Mouse (Mus musculus) lung, embryonic 15.5 days (tissue): ENCODE data around the gene Ankrd27. TPM values are rescaled to one million over a fixed set of nuclear protein-coding genes. Genes with fewer than 3 reads are reported as not detected.

Source experiments
- ATAC-seq: fragments of 200-750 bp; cut with Nextera tagmentation; 2 replicates; pipeline ENCODE4 v1.8.0; 2017; ENCODE audit warnings: moderate number of reproducible peaks, borderline replicate concordance; ENCODE audit not compliant: low FRiP score, low TSS enrichment; ENCODE audit errors: extremely low read depth
- H3K27ac ChIP-seq: fragments of 300-500 bp; sonication (generic); 2 replicates; pipeline ENCODE4 v1.5.1; 2015; ENCODE audit warnings: moderate library complexity, mild to moderate bottlenecking, inconsistent platforms
- H3K27me3 ChIP-seq: fragments of 300-500 bp; sonication (generic); 2 replicates; pipeline ENCODE4 v1.6.1; 2015; ENCODE audit warnings: inconsistent platforms
- H3K36me3 ChIP-seq: fragments of 300-500 bp; sonication (generic); 2 replicates; pipeline ENCODE4 v1.6.1; 2015; ENCODE audit warnings: inconsistent platforms
- H3K4me1 ChIP-seq: fragments of 300-500 bp; sonication (generic); 2 replicates; pipeline ENCODE4 v1.6.1; 2015; ENCODE audit warnings: inconsistent platforms
- H3K4me2 ChIP-seq: fragments of 300-500 bp; sonication (generic); 2 replicates; pipeline ENCODE4 v1.6.1; 2015; ENCODE audit warnings: inconsistent platforms, mild to moderate bottlenecking, moderate library complexity
- H3K4me3 ChIP-seq: fragments of 300-500 bp; sonication (generic); 2 replicates; pipeline ENCODE4 v1.5.1; 2015; ENCODE audit warnings: mild to moderate bottlenecking, inconsistent platforms
- H3K9ac ChIP-seq: fragments of 300-500 bp; sonication (generic); 2 replicates; pipeline ENCODE4 v1.6.1; 2015; ENCODE audit warnings: inconsistent platforms
- H3K9me3 ChIP-seq: fragments of 300-500 bp; sonication (generic); 2 replicates; pipeline ENCODE4 v1.6.1; 2016; ENCODE audit warnings: inconsistent platforms
- WGBS: fragments of 180-500 bp; shearing (Covaris S2); methylation state at CpG from one replicate; pipeline ENCODE4 v1.1.7; 2015; 5-methylcytosine and 5-hydroxymethylcytosine counted together
- polyA plus RNA-seq: library from polyadenylated mRNA; unstranded; fragments of >200 nt; fragmentation: Nextera tagmentation; extraction: Ambion mirVana; gene quantifications from 2 replicates; pipeline ENCODE4 v1.2.1, GENCODE M21; 2015

The Ankrd27 gene
- 33.8 and 35.9 TPM in 2 replicates for polyA plus RNA-seq

GRCm38 (mm10) chr7:35586055-35586905 is at the start of gene Ankrd27:
TSS of gene Ankrd27 (plus strand) at chr7:35586244.
- H3K9ac ChIP-seq, result peak within 1 kb of the TSS; percentile 80
- peaks cover 22% of the 10 kb centered on the region for H3K4me1 ChIP-seq
- H3K36me3 ChIP-seq, result no peaks in the 10 kb centered on the region
- peak; percentile 98 for ATAC-seq
- H3K9me3 ChIP-seq, result no peaks in the 10 kb centered on the region
- WGBS, result 0% methylated on average over 49 of the region's 49 CpGs
- peaks cover 39% of the 10 kb centered on the region for H3K27me3 ChIP-seq
- H3K4me2 ChIP-seq, result peak within 1 kb of the TSS; percentile 97
- peak within 1 kb of the TSS; percentile 91 for H3K4me3 ChIP-seq
- H3K27ac ChIP-seq, result peak within 1 kb of the TSS; percentile 65

- no peak within 1 kb of the TSS for H3K9ac ChIP-seq
- H3K4me1 ChIP-seq, result no peaks in the 10 kb centered on the region
- H3K27ac ChIP-seq, result no peak within 1 kb of the TSS
- no peaks in the 10 kb centered on the region for H3K9me3 ChIP-seq
- H3K4me2 ChIP-seq, result no peak within 1 kb of the TSS
- no peaks in the 10 kb centered on the region for H3K36me3 ChIP-seq
- no peak within 1 kb of the TSS for H3K4me3 ChIP-seq
- WGBS, result 87% methylated on average over 17 of the region's 17 CpGs
- no peaks in the 10 kb centered on the region for H3K27me3 ChIP-seq
- ATAC-seq, result no peak
These were observed 48.5 kb upstream of the Ankrd27 start, which contains the start of gene Tdrd12 for GRCm38 (mm10) chr7:35537562-35537961. TSS of gene Tdrd12 (minus strand) at chr7:35537745.

GRCm38 (mm10) chr7:35545881-35546280 is 40.2 kb upstream of the Ankrd27 start:
- no peak overlapping the region for H3K4me3 ChIP-seq
- 0 out of 2 replicates have a peak, but pooled peaks have one; percentile 55 for ATAC-seq
- no peaks in the 10 kb centered on the region for H3K9me3 ChIP-seq
- 31% methylated on average over 4 of the region's 4 CpGs for WGBS
- no peak overlapping the region for H3K4me2 ChIP-seq
- H3K27ac ChIP-seq, result no peak overlapping the region
- no peak overlapping the region for H3K9ac ChIP-seq
- H3K36me3 ChIP-seq, result peaks cover 25% of the 10 kb centered on the region
- no peaks in the 10 kb centered on the region for H3K27me3 ChIP-seq
- H3K4me1 ChIP-seq, result no peaks in the 10 kb centered on the region

- Histone ChIP-seq H3K27ac (no peak overlapping the region), H3K4me1 (peaks cover 18% of the 10 kb centered on the region)
- 51% methylated on average over 10 of the region's 10 CpGs for WGBS
These were observed 32.1 kb upstream of the Ankrd27 start for GRCm38 (mm10) chr7:35553751-35554604.

GRCm38 (mm10) chr7:35554605-35555175 is 31.4 kb upstream of the Ankrd27 start:
- Histone ChIP-seq H3K27me3 (no peaks in the 10 kb centered on the region), H3K9ac (peak overlapping the region; percentile 85), H3K27ac (peak overlapping the region; percentile 97), H3K4me2 (peak overlapping the region; percentile 88), H3K4me1 (peaks cover 18% of the 10 kb centered on the region), H3K4me3 (peak overlapping the region; percentile 60), H3K9me3 (no peaks in the 10 kb centered on the region), H3K36me3 (peaks cover 16% of the 10 kb centered on the region)
- 3% methylated on average over 27 of the region's 28 CpGs for WGBS
- ATAC-seq, result no peak; the same call in 1 of the 2 replicates

More at GRCm38 (mm10) chr7:35553751-35554604, 32.1 kb upstream of the Ankrd27 start:
- Histone ChIP-seq H3K27me3 (no peaks in the 10 kb centered on the region), H3K4me3 (peak overlapping the region; percentile 60), H3K9me3 (no peaks in the 10 kb centered on the region), H3K36me3 (peaks cover 17% of the 10 kb centered on the region), H3K4me2 (peak overlapping the region; percentile 88), H3K9ac (peak overlapping the region; percentile 85; the same call in 1 of the 2 replicates)
- no peak for ATAC-seq

- Histone ChIP-seq H3K4me1 (peaks cover 18% of the 10 kb centered on the region), H3K9ac (peak overlapping the region; percentile 85), H3K27me3 (no peaks in the 10 kb centered on the region), H3K9me3 (no peaks in the 10 kb centered on the region), H3K27ac (peak overlapping the region; percentile 97), H3K36me3 (peaks cover 8% of the 10 kb centered on the region), H3K4me3 (peak overlapping the region; percentile 60), H3K4me2 (peak overlapping the region; percentile 88)
- WGBS, result under 1% methylated on average over 91 of the region's 93 CpGs
- peak; percentile 93 for ATAC-seq
These were observed 30.5 kb upstream of the Ankrd27 start for GRCm38 (mm10) chr7:35555224-35556204.

- Histone ChIP-seq H3K4me1 (peaks cover 18% of the 10 kb centered on the region), H3K27ac (peak within 1 kb of the TSS; percentile 97), H3K4me3 (peak within 1 kb of the TSS; percentile 60), H3K9ac (peak within 1 kb of the TSS; percentile 85), H3K27me3 (no peaks in the 10 kb centered on the region), H3K36me3 (peaks cover under 1% of the 10 kb centered on the region; the same call in 1 of the 2 replicates), H3K4me2 (peak within 1 kb of the TSS; percentile 88), H3K9me3 (no peaks in the 10 kb centered on the region)
- WGBS, result 54% methylated on average over 4 of the region's 4 CpGs
- ATAC-seq, result no peak
These were observed 29.8 kb upstream of the Ankrd27 start, which contains the start of gene Nudt19 for GRCm38 (mm10) chr7:35556205-35556603. TSS of gene Nudt19 (minus strand) at chr7:35556304.

- Histone ChIP-seq H3K27ac (no peak overlapping the region), H3K4me3 (no peak overlapping the region), H3K4me2 (no peak overlapping the region), H3K9me3 (no peaks in the 10 kb centered on the region), H3K36me3 (no peaks in the 10 kb centered on the region), H3K27me3 (no peaks in the 10 kb centered on the region), H3K4me1 (peaks cover 18% of the 10 kb centered on the region), H3K9ac (no peak overlapping the region)
- WGBS, result 81% methylated on average over 5 of the region's 5 CpGs
- no peak for ATAC-seq
These were observed 29.1 kb upstream of the Ankrd27 start for GRCm38 (mm10) chr7:35556905-35557304.

GRCm38 (mm10) chr7:35557577-35557976 is 28.5 kb upstream of the Ankrd27 start:
- Histone ChIP-seq H3K27ac (no peak overlapping the region), H3K9ac (no peak overlapping the region), H3K4me3 (no peak overlapping the region), H3K27me3 (no peaks in the 10 kb centered on the region), H3K36me3 (no peaks in the 10 kb centered on the region), H3K9me3 (no peaks in the 10 kb centered on the region), H3K4me1 (peaks cover 18% of the 10 kb centered on the region), H3K4me2 (no peak overlapping the region)
- WGBS, result 54% methylated on average over 3 of the region's 3 CpGs
- no peak for ATAC-seq

GRCm38 (mm10) chr7:35558681-35559080 is 27.4 kb upstream of the Ankrd27 start:
- H3K4me2 ChIP-seq, result no peak overlapping the region
- WGBS, result 32% methylated on average over 2 of the region's 2 CpGs
- H3K9me3 ChIP-seq, result no peaks in the 10 kb centered on the region
- no peaks in the 10 kb centered on the region for H3K36me3 ChIP-seq
- no peak for ATAC-seq
- no peak overlapping the region for H3K4me3 ChIP-seq
- H3K27ac ChIP-seq, result no peak overlapping the region
- H3K27me3 ChIP-seq, result no peaks in the 10 kb centered on the region
- H3K4me1 ChIP-seq, result peaks cover 16% of the 10 kb centered on the region
- H3K9ac ChIP-seq, result no peak overlapping the region
